Mouse (Mus musculus): ENCODE measurements around the gene Rnaseh2a. TPM values are rescaled to one million over a fixed set of nuclear protein-coding genes. Genes with fewer than 3 reads are reported as not detected.

Gene Rnaseh2a
- 44.4 and 48.4 TPM in 2 replicates for polyA plus RNA-seq (2012; rRNA removed; ENCODE audit: low replicate concordance)

GRCm38 (mm10) chr8:84969241-84970134 is at the start of gene Rnaseh2a, which contains the start of the genes Gm49661 and Prdx2:
Rnaseh2a (minus strand) TSS chr8:84969767.
Gm49661 (minus strand) TSS chr8:84969433.
Prdx2 (plus strand) TSS chr8:84969587.

GRCm38 (mm10) chr8:85014431-85014830 is 44.9 kb upstream of the Rnaseh2a start, which contains the start of gene Best2:
Best2 (minus strand) TSS chr8:85014531.

GRCm38 (mm10) chr8:84990349-84990748 is 20.8 kb upstream of the Rnaseh2a start, which contains the start of gene Hook2:
Hook2 (plus strand) TSS chr8:84990603.

GRCm38 (mm10) chr8:84978248-84978940 is 8.8 kb upstream of the Rnaseh2a start, which contains the start of gene Junb:
Junb (minus strand) TSS chr8:84978718.

GRCm38 (mm10) chr8:84946528-84947240 is 22.9 kb downstream of the Rnaseh2a start, which contains the start of gene Rtbdn:
Rtbdn (plus strand) TSS chr8:84946991.

GRCm38 (mm10) chr8:84936962-84937546 is 32.5 kb downstream of the Rnaseh2a start, which contains the start of gene Mast1:
Mast1 (minus strand) TSS chr8:84937359.

GRCm38 (mm10) chr8:84908421-84909161 is 61.0 kb downstream of the Rnaseh2a start, which contains the start of gene Dnase2a:
Dnase2a (plus strand) TSS chr8:84908560.

Other genes with a start within 250 kb of the Rnaseh2a start
- 2.0 and 4.5 TPM in 2 replicates for gene G430095P16Rik, start 246.8 kb downstream of the Rnaseh2a start, polyA plus RNA-seq (2012; rRNA removed; ENCODE audit: low replicate concordance)
- 59.5 and 91.6 TPM in 2 replicates for gene Nfix, start 169.4 kb downstream of the Rnaseh2a start, polyA plus RNA-seq (2012; rRNA removed; ENCODE audit: low replicate concordance)
- gene Dand5, start 146.9 kb downstream of the Rnaseh2a start, polyA plus RNA-seq (2012; rRNA removed; ENCODE audit: low replicate concordance): 2.4 and 2.9 TPM in 2 replicates
- gene Gadd45gip1, start 138.2 kb downstream of the Rnaseh2a start, polyA plus RNA-seq (2012; rRNA removed; ENCODE audit: low replicate concordance): 13.8 and 69.9 TPM in 2 replicates
- 82.5 and 118 TPM in 2 replicates for gene Rad23a, start 129.1 kb downstream of the Rnaseh2a start, polyA plus RNA-seq (2012; rRNA removed; ENCODE audit: low replicate concordance)
- gene Calr, start 122.8 kb downstream of the Rnaseh2a start, polyA plus RNA-seq (2012; rRNA removed; ENCODE audit: low replicate concordance): 159 and 214 TPM in 2 replicates
- gene Farsa, start 112.8 kb downstream of the Rnaseh2a start, polyA plus RNA-seq (2012; rRNA removed; ENCODE audit: low replicate concordance): 45.3 and 57.4 TPM in 2 replicates
- 0.81 and 0.99 TPM in 2 replicates for gene Syce2, start 97.7 kb downstream of the Rnaseh2a start, polyA plus RNA-seq (2012; rRNA removed; ENCODE audit: low replicate concordance)
- gene Gcdh, start 75.8 kb downstream of the Rnaseh2a start, polyA plus RNA-seq (2012; rRNA removed; ENCODE audit: low replicate concordance): 105 and 190 TPM in 2 replicates
- gene Klf1, start 67.8 kb downstream of the Rnaseh2a start, polyA plus RNA-seq (2012; rRNA removed; ENCODE audit: low replicate concordance): 0.16 and 0.51 TPM in 2 replicates
- gene Dnase2a, start 61.2 kb downstream of the Rnaseh2a start, polyA plus RNA-seq (2012; rRNA removed; ENCODE audit: low replicate concordance): 41.2 and 44.9 TPM in 2 replicates
- 0.14 and 0.35 TPM in 2 replicates for gene Mast1, start 32.4 kb downstream of the Rnaseh2a start, polyA plus RNA-seq (2012; rRNA removed; ENCODE audit: low replicate concordance)
- not detected in 2 replicates for gene Rtbdn, start 22.8 kb downstream of the Rnaseh2a start, polyA plus RNA-seq (2012; rRNA removed; ENCODE audit: low replicate concordance)
- gene Gm49661, start 334 bp downstream of the Rnaseh2a start, polyA plus RNA-seq (2012; rRNA removed; ENCODE audit: low replicate concordance): 2.1 TPM in 1 of 2 replicates, not detected in the other
- gene Prdx2, start 180 bp downstream of the Rnaseh2a start, polyA plus RNA-seq (2012; rRNA removed; ENCODE audit: low replicate concordance): 111 and 179 TPM in 2 replicates
- 50.5 and 206 TPM in 2 replicates for gene Junb, start 9.0 kb upstream of the Rnaseh2a start, polyA plus RNA-seq (2012; rRNA removed; ENCODE audit: low replicate concordance)
- gene Hook2, start 20.8 kb upstream of the Rnaseh2a start, polyA plus RNA-seq (2012; rRNA removed; ENCODE audit: low replicate concordance): 7.7 and 9.8 TPM in 2 replicates
- 0.11 TPM in 1 of 2 replicates, not detected in the other for gene Best2, start 44.8 kb upstream of the Rnaseh2a start, polyA plus RNA-seq (2012; rRNA removed; ENCODE audit: low replicate concordance)
- 106 and 148 TPM in 2 replicates for gene Asna1, start 55.5 kb upstream of the Rnaseh2a start, polyA plus RNA-seq (2012; rRNA removed; ENCODE audit: low replicate concordance)
- 44.8 and 82.2 TPM in 2 replicates for gene Trir, start 57.1 kb upstream of the Rnaseh2a start, polyA plus RNA-seq (2012; rRNA removed; ENCODE audit: low replicate concordance)
- 63.6 and 82.2 TPM in 2 replicates for gene Tnpo2, start 67.1 kb upstream of the Rnaseh2a start, polyA plus RNA-seq (2012; rRNA removed; ENCODE audit: low replicate concordance)
- gene Fbxw9, start 90.3 kb upstream of the Rnaseh2a start, polyA plus RNA-seq (2012; rRNA removed; ENCODE audit: low replicate concordance): 39.5 and 40.0 TPM in 2 replicates
- not detected in 2 replicates for gene Gm5741, start 98.2 kb upstream of the Rnaseh2a start, polyA plus RNA-seq (2012; rRNA removed; ENCODE audit: low replicate concordance)
- 37.4 and 72.8 TPM in 2 replicates for gene Dhps, start 102.0 kb upstream of the Rnaseh2a start, polyA plus RNA-seq (2012; rRNA removed; ENCODE audit: low replicate concordance)
- 123 and 209 TPM in 2 replicates for gene Wdr83os, start 111.0 kb upstream of the Rnaseh2a start, polyA plus RNA-seq (2012; rRNA removed; ENCODE audit: low replicate concordance)
- 25.9 and 27.9 TPM in 2 replicates for gene Wdr83, start 111.5 kb upstream of the Rnaseh2a start, polyA plus RNA-seq (2012; rRNA removed; ENCODE audit: low replicate concordance)
- gene Man2b1, start 113.5 kb upstream of the Rnaseh2a start, polyA plus RNA-seq (2012; rRNA removed; ENCODE audit: low replicate concordance): 95.4 and 120 TPM in 2 replicates
- 0.25 and 0.57 TPM in 2 replicates for gene Zfp791, start 153.3 kb upstream of the Rnaseh2a start, polyA plus RNA-seq (2012; rRNA removed; ENCODE audit: low replicate concordance)
- not detected in 2 replicates for gene Cks1brt, start 182.2 kb upstream of the Rnaseh2a start, polyA plus RNA-seq (2012; rRNA removed; ENCODE audit: low replicate concordance)